Mouse (Mus musculus): ENCODE results near the gene Ppp1r17.

The Ppp1r17 gene

GRCm38 (mm10) chr6:56017291-56017994 lies at the start of gene Ppp1r17:
Gene Ppp1r17, plus strand, starts transcription at chr6:56017497.
- no peak for DNase-seq

- peak; percentile 15 for DNase-seq
Measured at GRCm38 (mm10) chr6:55972998-55973397, 44.3 kb upstream of the Ppp1r17 start.

- DNase-seq: no peak
Measured at GRCm38 (mm10) chr6:55979766-55980165, 37.5 kb upstream of the Ppp1r17 start.

GRCm38 (mm10) chr6:56008711-56009110 lies 8.6 kb upstream of the Ppp1r17 start:
- DNase-seq: no peak

GRCm38 (mm10) chr6:56012384-56012783 lies 4.9 kb upstream of the Ppp1r17 start:
- no peak for DNase-seq

GRCm38 (mm10) chr6:56019632-56020031 lies 2.3 kb downstream of the Ppp1r17 start:
- DNase-seq: no peak

- DNase-seq: peak; percentile 14
Measured at GRCm38 (mm10) chr6:56025533-56025932, 8.2 kb downstream of the Ppp1r17 start.

- DNase-seq: peak; percentile 9
Measured at GRCm38 (mm10) chr6:56027318-56027717, 10.0 kb downstream of the Ppp1r17 start.

- no peak for DNase-seq
Measured at GRCm38 (mm10) chr6:56027966-56028365, 10.7 kb downstream of the Ppp1r17 start.

GRCm38 (mm10) chr6:56029986-56030385 lies 12.7 kb downstream of the Ppp1r17 start:
- no peak for DNase-seq

- no peak for DNase-seq
Measured at GRCm38 (mm10) chr6:56032231-56032630, 14.9 kb downstream of the Ppp1r17 start.

GRCm38 (mm10) chr6:56035054-56035453 lies 17.8 kb downstream of the Ppp1r17 start:
- no peak for DNase-seq

- DNase-seq: no peak
Measured at GRCm38 (mm10) chr6:56039476-56040055, 22.3 kb downstream of the Ppp1r17 start.

GRCm38 (mm10) chr6:56044270-56044669 lies 27.0 kb downstream of the Ppp1r17 start:
- no peak for DNase-seq

- no peak for DNase-seq
Measured at GRCm38 (mm10) chr6:56044716-56045115, 27.4 kb downstream of the Ppp1r17 start.

GRCm38 (mm10) chr6:56048580-56048979 lies 31.3 kb downstream of the Ppp1r17 start:
- DNase-seq: no peak

- DNase-seq: no peak
Measured at GRCm38 (mm10) chr6:56049104-56049503, 31.8 kb downstream of the Ppp1r17 start.

- no peak for DNase-seq
Measured at GRCm38 (mm10) chr6:56063736-56064135, 46.4 kb downstream of the Ppp1r17 start.

GRCm38 (mm10) chr6:56066632-56067282 lies 49.5 kb downstream of the Ppp1r17 start:
- DNase-seq: peak; percentile 55

- DNase-seq: no peak
Measured at GRCm38 (mm10) chr6:56068516-56068915, 51.2 kb downstream of the Ppp1r17 start.

GRCm38 (mm10) chr6:56076378-56076805 lies 59.1 kb downstream of the Ppp1r17 start:
- DNase-seq: no peak
